19 mouse cellular contexts compared by ENCODE assay signal in the genomic region with DNA sequence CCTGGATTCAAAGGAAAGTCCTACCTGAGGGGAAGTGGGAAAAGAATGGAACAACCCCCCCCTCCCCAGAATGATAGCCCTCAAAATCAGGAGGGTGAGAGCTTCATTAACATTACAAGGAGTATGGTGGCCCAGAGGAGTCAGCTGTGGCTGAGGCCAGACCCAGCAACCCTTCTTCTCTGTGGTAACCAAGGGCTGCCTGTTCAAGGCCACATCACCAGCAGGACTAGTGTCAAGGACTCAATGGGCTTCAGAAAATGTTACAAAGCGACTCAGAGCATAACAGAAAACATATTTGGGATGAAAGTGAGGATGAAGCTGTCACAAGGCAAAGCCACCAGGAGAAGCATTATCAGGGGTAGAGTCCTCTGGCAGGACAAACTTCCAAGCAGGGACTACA. TPM values are rescaled to one million over a fixed set of nuclear protein-coding genes. Genes with fewer than 3 reads are reported as not detected.
"Had no signal": no experiment of that assay in that cellular context is flagged by ENCODE, and none has a peak within 500 bp of the region (broad histone marks: within the 10 kb centered on the region; RNA-seq: fewer than 3 reads in every experiment).

No protein-coding gene starts in this region.

- H3K27ac ChIP-seq: kidney, embryonic 15.5 days; limb, embryonic 12.5 days; limb, embryonic 15.5 days; liver, embryonic 14.5 days; macrophage had no signal

- H3K27me3 ChIP-seq: kidney, embryonic 15.5 days; limb, embryonic 12.5 days; limb, embryonic 15.5 days had no signal

- DNase-seq: kidney, postnatal 10 days; kidney, postnatal 36 days; left cerebral cortex, postnatal 4 days; liver, postnatal 0 days; lung, embryonic 14.5 days; midbrain, embryonic 14.5 days; retina, postnatal 1 day; right cerebral cortex, postnatal 25 days; spleen, adult 18-20 months; thymus, adult 18-20 months; thymus, postnatal 36 days had no signal

- H3K9me3 ChIP-seq: kidney, embryonic 15.5 days; limb, embryonic 12.5 days; limb, embryonic 15.5 days had no signal

- H3K9ac ChIP-seq: kidney, embryonic 15.5 days; limb, embryonic 12.5 days; limb, embryonic 15.5 days; liver, embryonic 14.5 days; liver, postnatal 0 days; lung, embryonic 14.5 days had no signal

- ATAC-seq: liver, postnatal 0 days; lung, postnatal 0 days had no signal

- H3K4me2 ChIP-seq: kidney, embryonic 15.5 days; limb, embryonic 12.5 days; limb, embryonic 15.5 days; liver, embryonic 11.5 days; lung, embryonic 14.5 days had no signal

- H3K4me3 ChIP-seq: kidney, embryonic 15.5 days; limb, embryonic 12.5 days; limb, embryonic 15.5 days had no signal

- H3K36me3 ChIP-seq: kidney, embryonic 15.5 days; limb, embryonic 12.5 days; limb, embryonic 15.5 days had no signal

- H3K4me1 ChIP-seq: kidney, embryonic 15.5 days; limb, embryonic 12.5 days had no signal

RNA-seq across cellular contexts. Expression of gene Plxdc1, which starts 52.7 kb away (rescaled TPM):
- polyA plus RNA-seq: limb, embryonic 12.5 days; neural tube, embryonic 11.5 days had no signal
